Mouse (Mus musculus): ENCODE measurements around the gene Plpp2.

DNA sequence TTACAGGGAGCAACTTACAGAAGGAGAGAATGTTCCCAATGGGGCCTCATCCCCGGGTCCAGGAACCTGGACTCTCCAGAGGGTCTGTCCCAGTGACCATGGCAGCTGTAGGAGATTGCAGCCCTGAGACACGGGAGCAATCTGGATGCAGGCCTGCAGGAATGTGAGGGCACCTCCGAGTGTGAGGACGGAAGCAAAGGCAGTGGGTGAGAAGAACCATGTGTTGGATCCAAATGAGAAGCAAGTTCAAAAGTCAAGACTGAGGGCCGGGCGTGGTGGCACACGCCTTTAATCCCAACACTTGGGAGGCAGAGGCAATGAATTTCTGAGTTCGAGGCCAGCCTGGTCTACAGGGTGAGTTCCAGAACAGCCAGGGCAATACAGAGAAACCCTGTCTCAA, 47.9 kb upstream of the Plpp2 start:
- TF ChIP-seq CTCF (IDR thresholded peaks at IDR 0.05; ENCODE audit: insufficient read depth, low read depth, low read length) (no peak), POLR2A (IDR thresholded peaks at IDR 0.05; ENCODE audit: insufficient read depth, low read depth, low read length) (no peak)
